Mouse (Mus musculus): ENCODE results near the gene Rbfox3.

- TF ChIP-seq CTCF (IDR thresholded peaks at IDR 0.05; ENCODE audit: low read depth, low read length): no peak
- TF ChIP-seq POLR2A (IDR thresholded peaks at IDR 0.05; ENCODE audit: borderline replicate concordance, low read depth, low read length): no peak
Observed at GRCm38 (mm10) chr11:118757488-118757887, 153.9 kb downstream of the Rbfox3 start.

All from bone marrow macrophage, adult 2 months (primary cell).